Mouse (Mus musculus): ENCODE measurements around the gene Syne4.
A peak's percentile ranks its signal among the peaks of the same experiment; 100 is the strongest.

- TF ChIP-seq POLR2A (IDR thresholded peaks at IDR 0.05; ENCODE audit: borderline replicate concordance, extremely low read depth, low read depth, low read length) (no peak), CTCF (IDR thresholded peaks at IDR 0.05; ENCODE audit: insufficient read depth, low read length) (peak; percentile 88)
Observed at GRCm38 (mm10) chr7:30336384-30336783, 21.8 kb downstream of the Syne4 start.

Data from lung, adult 2 months (tissue).